Mouse (Mus musculus) C2C12 (cell line): Measurements from ENCODE around the gene Col4a3. TPM values are rescaled to one million over a fixed set of nuclear protein-coding genes. Genes with fewer than 3 reads are reported as not detected.

ENCODE experiments used
- H3K27me3 ChIP-seq: one replicate; pipeline ENCODE4 v1.6.1; 2011; ENCODE audit not compliant: control insufficient read depth, insufficient read depth, insufficient read length
- H3K36me3 ChIP-seq: one replicate; pipeline ENCODE4 v1.6.1; 2011; ENCODE audit not compliant: control insufficient read depth, insufficient read depth
- H3K4me3 ChIP-seq: one replicate; pipeline ENCODE4 v1.5.1; 2011; ENCODE audit warnings: mild to moderate bottlenecking, control low read depth; ENCODE audit not compliant: poor library complexity, insufficient read depth, severe bottlenecking
- H3K79me2 ChIP-seq: one replicate; pipeline ENCODE4 v1.6.1; 2011; ENCODE audit not compliant: control insufficient read depth, insufficient read depth
- H3K79me3 ChIP-seq: one replicate; pipeline ENCODE4 v1.6.1; 2011; ENCODE audit warnings: low read depth, control low read depth
- H3ac ChIP-seq: one replicate; pipeline ENCODE3; 2011; ENCODE audit warnings: low read depth; ENCODE audit not compliant: control insufficient read depth, insufficient read length
- CEBPB ChIP-seq: IDR thresholded peaks from one replicate; pipeline ENCODE4 v1.6.1; 2011; ENCODE audit warnings: low read depth, mild to moderate bottlenecking, control low read depth, moderate library complexity
- CTCF ChIP-seq: IDR thresholded peaks from one replicate; pipeline ENCODE4 v1.5.1; 2011; ENCODE audit not compliant: control insufficient read depth, insufficient read depth, insufficient read length
- FOSL1 ChIP-seq: IDR thresholded peaks from one replicate; pipeline ENCODE4 v1.8.0; 2011; ENCODE audit warnings: mild to moderate bottlenecking, low read length; ENCODE audit not compliant: poor library complexity, insufficient read depth, severe bottlenecking
- MAX ChIP-seq: IDR thresholded peaks from one replicate; pipeline ENCODE4 v1.6.1; 2011; ENCODE audit warnings: mild to moderate bottlenecking, control low read depth
- MYOD1 ChIP-seq: IDR thresholded peaks from one replicate; pipeline ENCODE4 v1.6.1; 2011; ENCODE audit warnings: low read depth; ENCODE audit not compliant: control insufficient read depth, insufficient read length
- MYOG ChIP-seq: IDR thresholded peaks from one replicate; pipeline ENCODE4 v1.6.1; 2011; ENCODE audit not compliant: control insufficient read depth, insufficient read length; ENCODE audit errors: extremely low read depth
- USF1 ChIP-seq: IDR thresholded peaks from one replicate; pipeline ENCODE4 v1.6.1; 2011; ENCODE audit warnings: low read depth, mild to moderate bottlenecking, control low read depth, moderate library complexity
- polyA plus RNA-seq: library from polyadenylated mRNA; unstranded; fragments of >200 nt; fragmentation: generic; extraction: Trizol; gene quantifications from one replicate; pipeline ENCODE4 v1.2.1, GENCODE M21; 2012; ENCODE audit warnings: missing spikeins

The Col4a3 gene
- polyA plus RNA-seq, 1 experiment = 0.01 TPM

DNA sequence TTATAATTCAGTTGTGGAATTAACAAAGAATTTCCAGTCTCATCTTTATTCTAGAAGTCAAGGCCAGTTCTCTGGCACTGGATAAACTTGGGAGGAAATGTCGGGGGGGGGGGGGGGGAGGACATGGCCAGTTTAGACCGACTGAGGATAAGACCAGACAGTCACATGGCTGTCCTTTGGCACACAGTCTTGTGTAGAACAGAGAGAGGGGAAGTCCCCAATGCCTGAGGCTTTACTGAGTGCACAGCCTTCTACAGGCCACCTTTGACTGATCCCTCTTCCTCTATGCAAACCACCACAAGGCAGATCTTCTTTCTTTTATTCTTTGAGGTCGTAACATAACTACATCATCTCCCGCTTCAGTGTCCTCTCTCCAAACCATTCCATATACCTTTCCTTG lies 49.6 kb downstream of the Col4a3 start:
- Histone ChIP-seq H3K79me3 (no peaks in the 10 kb centered on the region), H3K4me3 (no peak overlapping the region), H3K79me2 (no peaks in the 10 kb centered on the region), H3K36me3 (no peaks in the 10 kb centered on the region), H3ac (no peak overlapping the region), H3K27me3 (no peaks in the 10 kb centered on the region)
- no peak for TF ChIP-seq CEBPB
- no peak for TF ChIP-seq MAX
- no peak for TF ChIP-seq FOSL1
- no peak for TF ChIP-seq CTCF
- no peak for TF ChIP-seq MYOD1
- no peak for TF ChIP-seq MYOG
- no peak for TF ChIP-seq USF1

DNA sequence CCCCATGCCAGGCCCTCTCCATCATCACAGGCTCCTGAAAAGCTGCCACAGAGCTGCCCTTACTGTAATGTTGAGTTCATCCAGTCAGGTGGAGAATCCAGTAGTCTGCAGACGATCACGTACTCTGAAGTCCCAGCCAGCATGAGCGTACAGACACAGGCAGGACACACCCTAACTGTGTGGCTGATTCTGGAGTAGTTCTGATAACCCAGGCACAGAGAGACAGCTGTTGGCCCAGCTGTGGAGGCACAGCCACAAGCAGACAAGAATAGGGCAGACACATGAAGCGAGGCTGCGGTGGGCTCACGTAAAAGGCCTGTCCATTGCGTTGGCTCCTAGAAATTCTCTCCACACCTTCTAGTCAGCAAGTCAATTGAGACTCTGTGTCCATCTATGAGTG lies 50.7 kb downstream of the Col4a3 start:
- Histone ChIP-seq H3K79me3 (no peaks in the 10 kb centered on the region), H3K36me3 (no peaks in the 10 kb centered on the region), H3K79me2 (no peaks in the 10 kb centered on the region), H3K27me3 (no peaks in the 10 kb centered on the region), H3K4me3 (no peak overlapping the region), H3ac (no peak overlapping the region)
- TF ChIP-seq MAX (no peak), CTCF (no peak), MYOD1 (no peak), CEBPB (no peak), USF1 (no peak), FOSL1 (no peak), MYOG (no peak)

DNA sequence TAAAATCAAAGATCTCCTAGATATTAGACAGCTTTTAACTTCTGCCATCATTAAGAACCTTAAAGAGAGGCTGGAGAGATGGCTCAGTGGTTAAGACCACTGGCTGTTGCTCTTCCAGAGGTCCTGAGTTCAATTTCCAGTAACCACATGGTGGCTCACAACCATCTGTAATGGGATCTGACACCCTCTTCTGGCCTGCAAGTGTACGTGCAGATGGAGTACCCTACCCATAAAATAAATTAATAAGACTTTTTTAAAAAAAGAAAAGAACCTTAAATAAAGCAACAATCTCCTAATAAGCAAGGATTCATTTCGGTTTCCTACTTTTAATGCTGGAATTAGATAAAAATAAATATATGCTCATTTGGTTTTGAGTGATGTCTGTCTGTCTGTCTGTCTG lies 51.7 kb downstream of the Col4a3 start:
- no peak for TF ChIP-seq CEBPB
- Histone ChIP-seq H3K4me3 (no peak overlapping the region), H3K79me3 (no peaks in the 10 kb centered on the region)

DNA sequence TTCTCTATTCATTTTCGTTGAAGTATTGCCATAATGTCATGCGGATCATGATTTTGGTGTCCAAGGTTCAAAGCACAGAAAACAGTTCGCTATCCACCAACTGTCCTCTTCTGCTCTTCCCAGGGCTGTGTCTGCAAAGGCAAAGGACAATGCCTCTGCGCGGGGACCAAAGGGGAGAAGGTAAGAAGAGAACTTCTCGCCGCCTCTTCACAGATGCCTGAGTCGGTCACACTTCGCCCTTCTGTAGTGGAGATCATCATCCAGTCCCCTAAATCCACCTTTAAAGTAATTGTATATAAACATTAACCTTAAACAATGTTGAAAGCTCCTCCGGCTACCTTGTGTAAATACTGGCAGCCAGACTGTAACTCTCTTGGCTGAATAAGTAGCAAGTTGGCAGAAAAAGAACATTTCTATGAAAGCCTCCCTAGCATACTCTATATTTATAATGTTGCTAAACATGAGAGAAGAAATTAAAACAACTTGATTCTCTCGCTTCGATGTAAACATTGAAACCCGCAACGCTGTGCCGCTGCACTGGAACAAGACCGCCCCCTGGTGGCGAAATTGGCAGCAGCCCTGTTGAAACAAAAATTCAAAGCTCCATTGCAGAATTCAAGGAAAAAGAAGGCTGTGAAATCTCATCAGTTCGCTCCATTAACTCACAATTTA lies 54.7 kb downstream of the Col4a3 start:
- Histone ChIP-seq H3K36me3 (no peaks in the 10 kb centered on the region), H3K4me3 (no peak overlapping the region), H3K79me3 (no peaks in the 10 kb centered on the region), H3K27me3 (peaks cover 5% of the 10 kb centered on the region), H3ac (no peak overlapping the region), H3K79me2 (no peaks in the 10 kb centered on the region)
- TF ChIP-seq CTCF (peak; percentile 67), FOSL1 (no peak)

More for the DNA sequence above, 51.7 kb downstream of the Col4a3 start:
- Histone ChIP-seq H3ac (no peak overlapping the region), H3K36me3 (no peaks in the 10 kb centered on the region), H3K79me2 (no peaks in the 10 kb centered on the region), H3K27me3 (no peaks in the 10 kb centered on the region)

DNA sequence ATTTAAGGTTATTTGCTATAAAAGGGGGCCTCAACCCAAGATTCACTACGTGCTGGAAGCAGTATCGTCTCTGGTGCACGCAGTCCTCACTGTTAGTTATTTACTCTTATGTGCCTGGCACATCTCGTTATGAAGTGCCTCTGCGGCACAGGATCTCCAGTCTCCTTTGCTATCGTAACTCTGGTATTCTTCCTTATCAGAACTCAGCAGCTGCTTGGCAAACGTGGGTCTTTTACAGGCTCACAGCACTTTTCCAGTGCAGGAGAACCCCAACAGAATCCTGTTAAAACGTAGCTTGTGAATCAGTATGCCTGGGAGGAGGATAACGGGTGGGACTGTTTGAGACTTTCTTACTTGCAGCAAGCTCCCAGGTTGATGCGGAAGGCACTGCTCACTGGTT lies 61.3 kb downstream of the Col4a3 start:
- Histone ChIP-seq H3K36me3 (no peaks in the 10 kb centered on the region), H3K4me3 (no peak overlapping the region), H3K79me3 (no peaks in the 10 kb centered on the region), H3ac (no peak overlapping the region), H3K27me3 (peaks cover 14% of the 10 kb centered on the region), H3K79me2 (no peaks in the 10 kb centered on the region)
- no peak for TF ChIP-seq CEBPB
- no peak for TF ChIP-seq USF1
- TF ChIP-seq MYOD1 = no peak
- TF ChIP-seq MAX = no peak
- TF ChIP-seq FOSL1 = no peak
- no peak for TF ChIP-seq MYOG
- no peak for TF ChIP-seq CTCF

DNA sequence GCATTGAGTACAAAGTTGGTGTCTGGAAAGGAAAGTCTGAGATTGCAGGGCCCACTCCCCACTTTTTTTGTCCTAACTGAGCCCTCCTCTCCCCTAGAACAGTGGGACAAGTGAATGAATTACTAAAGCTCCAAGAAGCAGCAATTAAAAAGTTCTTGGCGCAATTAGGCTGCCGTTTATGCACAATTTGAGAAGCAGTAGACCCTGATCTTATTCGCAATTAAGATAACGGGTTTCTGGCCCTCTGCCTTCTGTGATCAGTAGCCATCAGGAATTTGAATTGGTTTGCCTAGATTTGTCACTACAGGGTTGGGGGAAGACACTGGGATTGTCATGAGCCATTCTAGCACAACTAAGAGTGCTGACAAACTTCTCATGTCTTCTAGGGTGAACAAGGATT lies 64.1 kb downstream of the Col4a3 start:
- Histone ChIP-seq H3K27me3 (peaks cover 9% of the 10 kb centered on the region), H3K4me3 (no peak overlapping the region), H3ac (no peak overlapping the region), H3K79me2 (no peaks in the 10 kb centered on the region), H3K36me3 (no peaks in the 10 kb centered on the region), H3K79me3 (no peaks in the 10 kb centered on the region)
- TF ChIP-seq MYOD1 (no peak), USF1 (no peak), MAX (no peak), CEBPB (no peak), FOSL1 (no peak), MYOG (no peak), CTCF (no peak)
